Mouse (Mus musculus) neural tube, embryonic 15.5 days (tissue): ENCODE results near the gene Ppp1r14a. TPM values are rescaled to one million over a fixed set of nuclear protein-coding genes. Genes with fewer than 3 reads are reported as not detected.

Experiments used
- ATAC-seq: fragments of 200-750 bp; cut with Nextera tagmentation; 2 replicates; pipeline ENCODE4 v1.8.0; 2017; ENCODE audit warnings: mild to moderate bottlenecking, moderate TSS enrichment, moderate library complexity; ENCODE audit not compliant: low FRiP score
- H3K27ac ChIP-seq: fragments of 300-500 bp; sonication (generic); replicated peaks from 2 replicates; pipeline ENCODE4 v1.5.1; 2015; ENCODE audit warnings: mild to moderate bottlenecking, inconsistent platforms
- H3K27me3 ChIP-seq: fragments of 300-500 bp; sonication (generic); replicated peaks from 2 replicates; pipeline ENCODE4 v1.6.1; 2015; ENCODE audit warnings: inconsistent platforms
- H3K36me3 ChIP-seq: fragments of 300-500 bp; sonication (generic); 2 replicates; pipeline ENCODE4 v1.6.1; 2015; ENCODE audit warnings: inconsistent platforms
- H3K4me1 ChIP-seq: fragments of 300-500 bp; sonication (generic); 2 replicates; pipeline ENCODE4 v1.6.1; 2015; ENCODE audit warnings: inconsistent platforms
- H3K4me2 ChIP-seq: fragments of 300-500 bp; sonication (generic); 2 replicates; pipeline ENCODE4 v1.6.1; 2015; ENCODE audit warnings: inconsistent platforms, mild to moderate bottlenecking, moderate library complexity
- H3K4me3 ChIP-seq: fragments of 300-500 bp; sonication (generic); replicated peaks from 2 replicates; pipeline ENCODE4 v1.5.1; 2015; ENCODE audit warnings: mild to moderate bottlenecking, inconsistent platforms
- H3K9ac ChIP-seq: fragments of 300-500 bp; sonication (generic); replicated peaks from 2 replicates; pipeline ENCODE4 v1.6.1; 2015; ENCODE audit warnings: mild to moderate bottlenecking, inconsistent platforms
- H3K9me3 ChIP-seq: fragments of 300-500 bp; sonication (generic); replicated peaks from 2 replicates; pipeline ENCODE4 v1.6.1; 2016; ENCODE audit warnings: inconsistent platforms
- WGBS: fragments of 180-500 bp; shearing (Covaris S2); methylation state at CpG from one replicate; pipeline ENCODE4 v1.1.7; 2015; ENCODE audit warnings: mixed read lengths; 5-methylcytosine and 5-hydroxymethylcytosine counted together
- polyA plus RNA-seq: library from polyadenylated mRNA; unstranded; fragments of >200 nt; fragmentation: Nextera tagmentation; extraction: Ambion mirVana; gene quantifications from 2 replicates; pipeline ENCODE4 v1.2.1, GENCODE M21; 2015

Gene Ppp1r14a
- polyA plus RNA-seq, 1 experiment from 2014 or later, result 2.8 TPM

GRCm38 (mm10) chr7:29338351-29338919 is 49.3 kb downstream of the Ppp1r14a start:
- 79% methylated on average over 9 of the region's 9 CpGs for WGBS
- H3K9me3 ChIP-seq, result no peaks in the 10 kb centered on the region
- ATAC-seq, result no peak
- no peaks in the 10 kb centered on the region for H3K27me3 ChIP-seq
- no peak overlapping the region for H3K9ac ChIP-seq
- H3K4me3 ChIP-seq, result no peak overlapping the region
- peaks cover 14% of the 10 kb centered on the region for H3K4me1 ChIP-seq
- H3K36me3 ChIP-seq, result peaks cover 19% of the 10 kb centered on the region
- H3K27ac ChIP-seq, result no peak overlapping the region
- no peak overlapping the region for H3K4me2 ChIP-seq

GRCm38 (mm10) chr7:29338984-29339679 is 50.0 kb downstream of the Ppp1r14a start:
- no peak for ATAC-seq
- no peak overlapping the region for H3K4me2 ChIP-seq
- H3K27me3 ChIP-seq, result no peaks in the 10 kb centered on the region
- H3K36me3 ChIP-seq, result peaks cover 19% of the 10 kb centered on the region
- H3K27ac ChIP-seq, result no peak overlapping the region
- 81% methylated on average over 14 of the region's 14 CpGs for WGBS
- no peak overlapping the region for H3K9ac ChIP-seq
- H3K4me1 ChIP-seq, result peaks cover 14% of the 10 kb centered on the region
- no peak overlapping the region for H3K4me3 ChIP-seq
- no peaks in the 10 kb centered on the region for H3K9me3 ChIP-seq

GRCm38 (mm10) chr7:29340247-29340646 is 51.1 kb downstream of the Ppp1r14a start:
- Histone ChIP-seq H3K4me1 (peaks cover 15% of the 10 kb centered on the region), H3K4me3 (no peak overlapping the region), H3K27ac (no peak overlapping the region), H3K36me3 (peaks cover 19% of the 10 kb centered on the region), H3K27me3 (no peaks in the 10 kb centered on the region), H3K9ac (no peak overlapping the region), H3K9me3 (no peaks in the 10 kb centered on the region), H3K4me2 (no peak overlapping the region)
- WGBS, result 90% methylated on average over 9 of the region's 9 CpGs
- no peak for ATAC-seq

GRCm38 (mm10) chr7:29340838-29341237 is 51.7 kb downstream of the Ppp1r14a start:
- Histone ChIP-seq H3K27me3 (no peaks in the 10 kb centered on the region), H3K4me3 (no peak overlapping the region), H3K4me1 (peaks cover 20% of the 10 kb centered on the region), H3K9me3 (no peaks in the 10 kb centered on the region), H3K27ac (no peak overlapping the region), H3K4me2 (no peak overlapping the region), H3K9ac (no peak overlapping the region), H3K36me3 (peaks cover 19% of the 10 kb centered on the region)
- ATAC-seq, result no peak
- 92% methylated on average over 8 of the region's 8 CpGs for WGBS

GRCm38 (mm10) chr7:29341722-29342121 is 52.6 kb downstream of the Ppp1r14a start:
- no peaks in the 10 kb centered on the region for H3K9me3 ChIP-seq
- peaks cover 28% of the 10 kb centered on the region for H3K4me1 ChIP-seq
- no peaks in the 10 kb centered on the region for H3K27me3 ChIP-seq
- 39% methylated on average over 12 of the region's 12 CpGs for WGBS
- H3K27ac ChIP-seq, result peak overlapping the region; percentile 64
- H3K9ac ChIP-seq, result no peak overlapping the region; the same call in 1 of the 2 replicates
- no peak for ATAC-seq
- no peak overlapping the region for H3K4me3 ChIP-seq
- H3K4me2 ChIP-seq, result no peak overlapping the region
- H3K36me3 ChIP-seq, result peaks cover 17% of the 10 kb centered on the region

GRCm38 (mm10) chr7:29342489-29343092 is 53.5 kb downstream of the Ppp1r14a start:
- H3K36me3 ChIP-seq, result peaks cover 10% of the 10 kb centered on the region
- no peak overlapping the region for H3K4me2 ChIP-seq
- H3K27me3 ChIP-seq, result no peaks in the 10 kb centered on the region
- H3K9ac ChIP-seq, result peak overlapping the region; percentile 28; the same call in 1 of the 2 replicates
- H3K9me3 ChIP-seq, result no peaks in the 10 kb centered on the region
- 44% methylated on average over 8 of the region's 8 CpGs for WGBS
- no peak overlapping the region for H3K4me3 ChIP-seq
- ATAC-seq, result no peak
- H3K4me1 ChIP-seq, result peaks cover 28% of the 10 kb centered on the region
- H3K27ac ChIP-seq, result peak overlapping the region; percentile 64

Other genes starting within 250 kb of the Ppp1r14a start
- 8.7 and 13.4 TPM in 2 replicates for gene Ryr1, start 164.1 kb upstream of the Ppp1r14a start, polyA plus RNA-seq
- gene Rasgrp4, start 154.5 kb upstream of the Ppp1r14a start, polyA plus RNA-seq, result 0.79 and 0.80 TPM in 2 replicates
- gene Fam98c, start 133.1 kb upstream of the Ppp1r14a start, polyA plus RNA-seq, result 51.2 and 53.1 TPM in 2 replicates
- 0.46 and 1.0 TPM in 2 replicates for gene Ggn, start 119.1 kb upstream of the Ppp1r14a start, polyA plus RNA-seq
- gene Spred3, start 118.9 kb upstream of the Ppp1r14a start, polyA plus RNA-seq, result 10.5 and 11.7 TPM in 2 replicates
- gene Psmd8, start 108.6 kb upstream of the Ppp1r14a start, polyA plus RNA-seq, result 266 and 278 TPM in 2 replicates
- gene Catsperg1, start 75.3 kb upstream of the Ppp1r14a start, polyA plus RNA-seq, result 1.9 and 4.4 TPM in 2 replicates
- 0.54 and 1.4 TPM in 2 replicates for gene Kcnk6, start 56.8 kb upstream of the Ppp1r14a start, polyA plus RNA-seq
- gene Yif1b, start 51.0 kb upstream of the Ppp1r14a start, polyA plus RNA-seq, result 112 and 113 TPM in 2 replicates
- gene 2200002D01Rik, start 40.8 kb upstream of the Ppp1r14a start, polyA plus RNA-seq, result 1.4 and 12.8 TPM in 2 replicates
- gene Spint2, start 7.4 kb upstream of the Ppp1r14a start, polyA plus RNA-seq, result 62.7 and 140 TPM in 2 replicates
- 148 and 198 TPM in 2 replicates for gene Dpf1, start 14.6 kb downstream of the Ppp1r14a start, polyA plus RNA-seq
- gene Sipa1l3, start 229.3 kb downstream of the Ppp1r14a start, polyA plus RNA-seq, result 20.7 and 22.2 TPM in 2 replicates